Mouse (Mus musculus) stomach, embryonic 15.5 days (tissue): Measurements from ENCODE around the gene Fyttd1. TPM values are rescaled to one million over a fixed set of nuclear protein-coding genes. Genes with fewer than 3 reads are reported as not detected.

ENCODE experiments used
- ATAC-seq: fragments of 200-750 bp; cut with Nextera tagmentation; 2 replicates; pipeline ENCODE4 v1.8.0; 2017; ENCODE audit warnings: low read depth, moderate number of reproducible peaks, moderate TSS enrichment; ENCODE audit not compliant: insufficient read depth, low FRiP score
- H3K27ac ChIP-seq: fragments of 300-500 bp; sonication (generic); 2 replicates; pipeline ENCODE4 v1.5.1; 2015; ENCODE audit warnings: mild to moderate bottlenecking, inconsistent platforms
- H3K27me3 ChIP-seq: fragments of 300-500 bp; sonication (generic); replicated peaks from 2 replicates; pipeline ENCODE4 v1.6.1; 2015; ENCODE audit warnings: inconsistent platforms
- H3K36me3 ChIP-seq: fragments of 300-500 bp; sonication (generic); 2 replicates; pipeline ENCODE4 v1.6.1; 2015; ENCODE audit warnings: inconsistent platforms
- H3K4me1 ChIP-seq: fragments of 300-500 bp; sonication (generic); 2 replicates; pipeline ENCODE4 v1.6.1; 2015; ENCODE audit warnings: inconsistent platforms
- H3K4me2 ChIP-seq: fragments of 300-500 bp; sonication (generic); 2 replicates; pipeline ENCODE4 v1.6.1; 2015; ENCODE audit warnings: mild to moderate bottlenecking, inconsistent platforms
- H3K4me3 ChIP-seq: fragments of 300-500 bp; sonication (generic); replicated peaks from 2 replicates; pipeline ENCODE4 v1.5.1; 2015; ENCODE audit warnings: inconsistent platforms
- H3K9ac ChIP-seq: fragments of 300-500 bp; sonication (generic); 2 replicates; pipeline ENCODE4 v1.6.1; 2015; ENCODE audit warnings: inconsistent platforms
- H3K9me3 ChIP-seq: fragments of 300-500 bp; sonication (generic); 2 replicates; pipeline ENCODE4 v1.6.1; 2016; ENCODE audit warnings: inconsistent platforms
- WGBS: fragments of 180-500 bp; shearing (Covaris S2); methylation state at CpG from one replicate; pipeline ENCODE4 v1.1.7; 2015; 5-methylcytosine and 5-hydroxymethylcytosine counted together
- polyA plus RNA-seq: library from polyadenylated mRNA; unstranded; fragments of >200 nt; fragmentation: Nextera tagmentation; extraction: Ambion mirVana; gene quantifications from 2 replicates; pipeline ENCODE4 v1.2.1, GENCODE M21; 2015

The Fyttd1 gene
- polyA plus RNA-seq, 1 experiment from 2014 or later, result 85.7 TPM

DNA sequence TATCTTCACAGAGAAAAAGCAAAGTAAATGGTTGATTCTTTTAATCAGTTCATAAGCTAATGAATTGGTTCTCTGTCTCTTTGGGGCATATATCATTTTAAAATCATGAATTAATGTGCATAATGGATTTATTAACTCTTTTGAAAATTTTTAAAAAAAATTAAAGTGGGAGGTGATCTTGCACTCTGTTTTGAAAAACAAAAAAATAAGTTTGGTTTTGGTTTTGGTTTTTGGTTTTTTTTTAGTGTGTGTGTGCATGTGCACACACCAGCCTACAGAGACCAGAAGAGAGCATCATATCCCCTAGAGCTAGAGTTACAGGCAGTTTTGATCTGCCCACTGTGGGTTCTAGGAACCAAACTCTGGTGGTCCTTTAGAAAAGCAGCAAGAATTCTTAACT is 72.0 kb downstream of the Fyttd1 start:
- H3K27ac ChIP-seq, result no peak overlapping the region
- ATAC-seq, result no peak

DNA sequence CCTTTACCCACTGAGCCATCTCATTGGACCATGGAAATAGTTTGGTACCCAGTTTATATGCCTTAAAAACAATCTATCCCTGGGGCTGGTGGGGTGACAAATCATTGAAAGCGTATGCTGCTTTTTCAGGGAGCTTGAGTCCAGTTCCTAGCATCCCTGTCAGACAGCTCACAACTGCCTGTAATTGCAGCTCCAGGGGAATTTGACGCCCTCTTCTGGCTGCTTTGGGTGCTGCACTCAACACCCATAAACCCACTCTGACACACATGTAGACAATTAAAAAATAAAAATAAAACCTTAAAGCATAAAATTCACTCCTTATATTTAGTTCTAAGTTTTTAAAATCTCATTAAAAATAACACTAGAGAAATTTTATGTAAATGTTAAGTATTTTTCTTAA is 73.8 kb downstream of the Fyttd1 start:
- Histone ChIP-seq H3K9ac (no peak overlapping the region), H3K36me3 (peaks cover 8% of the 10 kb centered on the region; the same call in 1 of the 2 replicates), H3K9me3 (no peaks in the 10 kb centered on the region), H3K27ac (no peak overlapping the region), H3K4me3 (no peak overlapping the region), H3K4me2 (no peak overlapping the region), H3K27me3 (no peaks in the 10 kb centered on the region), H3K4me1 (no peaks in the 10 kb centered on the region)
- WGBS, result 86% methylated on average over 2 of the region's 2 CpGs
- no peak for ATAC-seq

More for the DNA sequence above, 72.0 kb downstream of the Fyttd1 start:
- Histone ChIP-seq H3K4me3 (no peak overlapping the region), H3K36me3 (peaks cover 4% of the 10 kb centered on the region; the same call in 1 of the 2 replicates), H3K4me2 (no peak overlapping the region), H3K4me1 (no peaks in the 10 kb centered on the region), H3K27me3 (no peaks in the 10 kb centered on the region), H3K9me3 (no peaks in the 10 kb centered on the region), H3K9ac (no peak overlapping the region)

- no peaks in the 10 kb centered on the region for H3K9me3 ChIP-seq
- no peak overlapping the region for H3K27ac ChIP-seq
- H3K9ac ChIP-seq, result no peak overlapping the region
- no peak overlapping the region for H3K4me3 ChIP-seq
- no peak overlapping the region for H3K4me2 ChIP-seq
- no peaks in the 10 kb centered on the region for H3K4me1 ChIP-seq
- peaks cover 8% of the 10 kb centered on the region; the same call in 1 of the 2 replicates for H3K36me3 ChIP-seq
- H3K27me3 ChIP-seq, result no peaks in the 10 kb centered on the region
- no peak for ATAC-seq
- 67% methylated on average over 5 of the region's 5 CpGs for WGBS
Observed at GRCm38 (mm10) chr16:32953806-32954205, 76.5 kb downstream of the Fyttd1 start.

- no peaks in the 10 kb centered on the region for H3K9me3 ChIP-seq
- no peak overlapping the region for H3K4me2 ChIP-seq
- H3K4me1 ChIP-seq, result no peaks in the 10 kb centered on the region
- no peak overlapping the region for H3K9ac ChIP-seq
- no peak overlapping the region for H3K27ac ChIP-seq
- no peak overlapping the region for H3K4me3 ChIP-seq
- H3K27me3 ChIP-seq, result no peaks in the 10 kb centered on the region
- H3K36me3 ChIP-seq, result peaks cover 8% of the 10 kb centered on the region; the same call in 1 of the 2 replicates
- 62% methylated on average over 6 of the region's 6 CpGs for WGBS
- no peak for ATAC-seq
Observed at GRCm38 (mm10) chr16:32954304-32954703, 77.0 kb downstream of the Fyttd1 start.

DNA sequence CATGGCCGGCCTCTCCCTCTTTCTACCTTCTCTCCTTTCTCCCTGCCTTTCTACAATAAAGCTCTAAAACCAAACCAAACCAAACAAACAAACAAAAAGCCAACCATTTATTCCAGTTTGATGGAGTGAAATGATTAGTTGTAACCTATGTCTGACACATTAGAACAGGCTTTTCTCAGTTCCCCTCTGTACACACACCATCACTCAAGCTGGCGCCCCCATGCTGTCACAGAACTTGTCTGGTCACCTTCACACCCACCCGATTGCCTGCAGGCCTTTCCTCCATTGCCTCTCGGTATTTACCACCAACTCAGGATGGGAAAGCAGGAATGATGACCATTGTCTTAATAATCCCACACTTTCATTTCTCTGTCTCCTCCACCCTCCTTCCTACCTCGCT is 79.6 kb downstream of the Fyttd1 start:
- ATAC-seq, result no peak
- Histone ChIP-seq H3K27me3 (no peaks in the 10 kb centered on the region), H3K36me3 (peaks cover 6% of the 10 kb centered on the region; the same call in 1 of the 2 replicates), H3K4me3 (no peak overlapping the region), H3K4me2 (no peak overlapping the region), H3K9me3 (no peaks in the 10 kb centered on the region), H3K27ac (no peak overlapping the region), H3K4me1 (no peaks in the 10 kb centered on the region), H3K9ac (no peak overlapping the region)
- WGBS, result 51% methylated on average over 5 of the region's 5 CpGs

Other genes with a start within 250 kb of the Fyttd1 start
- 12.0 and 14.9 TPM in 2 replicates for gene Tnk2, start 233.6 kb upstream of the Fyttd1 start, polyA plus RNA-seq
- gene Muc4, start 141.6 kb upstream of the Fyttd1 start, polyA plus RNA-seq, result 6.4 and 7.3 TPM in 2 replicates
- gene Muc20, start 80.1 kb upstream of the Fyttd1 start, polyA plus RNA-seq, result 0.06 and 0.08 TPM in 2 replicates
- gene Smbd1, start 67.0 kb upstream of the Fyttd1 start, polyA plus RNA-seq, result 0.27 TPM in 1 of 2 replicates, not detected in the other
- gene Rubcn, start 266 bp downstream of the Fyttd1 start, polyA plus RNA-seq, result 16.5 and 17.1 TPM in 2 replicates
- 16.9 TPM in 2 replicates for gene Lrch3, start 36.6 kb downstream of the Fyttd1 start, polyA plus RNA-seq
- gene Iqcg, start 178.7 kb downstream of the Fyttd1 start, polyA plus RNA-seq, result 2.2 TPM in 2 replicates
- 983 and 1,042 TPM in 2 replicates for gene Rpl35a, start 179.0 kb downstream of the Fyttd1 start, polyA plus RNA-seq
- gene Lmln, start 185.0 kb downstream of the Fyttd1 start, polyA plus RNA-seq, result 1.6 and 2.8 TPM in 2 replicates